Mouse (Mus musculus): Measurements from ENCODE around the gene Fam213b. TPM values are rescaled to one million over a fixed set of nuclear protein-coding genes. Genes with fewer than 3 reads are reported as not detected.

Fam213b gene
- total and polyA plus RNA-seq, 2 experiments: 14.8 to 35.3 TPM

- Histone ChIP-seq H3K36me3 (ENCODE audit: control insufficient read depth, insufficient read depth, low read length) (no peaks in the 10 kb centered on the region), H3K79me2 (ENCODE audit: control insufficient read depth, insufficient read depth, low read length) (no peaks in the 10 kb centered on the region), H3K27ac (replicated peaks; ENCODE audit: insufficient read depth, low read depth, low read length) (no peak overlapping the region), H3K27me3 (ENCODE audit: control insufficient read depth, insufficient read depth, low read length) (peaks cover 7% of the 10 kb centered on the region; the same call in 1 of the 2 replicates), H3K4me1 (ENCODE audit: control insufficient read depth, insufficient read depth, low read length) (no peaks in the 10 kb centered on the region), H3K4me3 (ENCODE audit: insufficient read depth, low read depth, low read length) (no peak overlapping the region), H3K9ac (ENCODE audit: low read depth, low read length) (no peak overlapping the region)
- 79% methylated on average over 4 of the region's 4 CpGs for WGBS
- TF ChIP-seq CTCF (IDR thresholded peaks at IDR 0.05; ENCODE audit: low read depth, low read length) (no peak), POLR2A (IDR thresholded peaks at IDR 0.05; ENCODE audit: extremely low read depth, insufficient read depth, low read length) (no peak)
- no peak for DNase-seq (ENCODE audit: extremely low read depth, low read depth, low spot score)
These were observed 28.2 kb downstream of the Fam213b start for GRCm38 (mm10) chr4:154870721-154871120.

DNA sequence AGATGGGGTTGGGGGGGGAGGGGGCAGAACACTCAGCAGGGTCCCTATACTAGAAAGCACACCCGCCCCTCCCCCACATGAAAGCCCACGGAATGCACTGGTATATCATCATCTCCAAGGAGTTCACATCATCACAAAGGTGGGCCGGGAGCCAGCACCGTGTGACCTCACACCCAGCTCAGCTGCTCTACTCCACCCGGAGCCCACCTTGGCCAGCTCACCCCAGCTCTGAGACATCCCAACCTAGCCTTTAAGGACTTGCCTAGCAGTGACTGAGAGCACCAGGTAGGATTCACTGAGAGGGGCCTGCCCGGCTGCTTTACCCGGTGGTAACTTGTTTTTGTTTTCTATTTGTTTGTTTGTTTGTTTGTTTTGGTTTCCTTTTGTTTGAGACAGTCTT lies 29.5 kb downstream of the Fam213b start, which contains the start of gene Mmel1:
Gene Mmel1 (plus strand): TSS at position 146 of the 400 bp plus-strand sequence.
- TF ChIP-seq CTCF (IDR thresholded peaks at IDR 0.05; ENCODE audit: low read depth, low read length) (no peak), POLR2A (IDR thresholded peaks at IDR 0.05; ENCODE audit: extremely low read depth, insufficient read depth, low read length) (no peak)
- H3K36me3 ChIP-seq (ENCODE audit: control insufficient read depth, insufficient read depth, low read length): no peaks in the 10 kb centered on the region

DNA sequence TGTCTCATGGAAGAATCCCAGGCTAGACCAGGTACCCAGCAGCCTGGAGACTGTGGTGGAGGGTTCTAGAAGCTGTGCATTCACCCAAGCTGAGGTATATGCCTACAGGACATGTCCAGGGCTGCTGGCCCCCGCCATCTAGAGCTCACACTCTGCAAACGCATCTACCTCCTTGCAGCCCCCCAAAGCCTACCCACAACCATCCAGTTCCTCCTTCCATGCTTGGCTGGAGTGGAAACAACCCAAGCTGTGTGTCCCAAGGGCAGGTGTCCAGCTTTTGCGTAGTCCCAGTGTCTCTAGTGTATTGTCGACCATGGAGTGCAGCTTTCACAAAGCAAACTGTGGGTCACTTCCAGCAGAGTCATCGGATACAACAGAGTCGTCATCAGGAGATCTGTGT lies 31.7 kb downstream of the Fam213b start:
- 79% methylated on average over 6 of the region's 6 CpGs for WGBS
- TF ChIP-seq POLR2A (IDR thresholded peaks at IDR 0.05; ENCODE audit: extremely low read depth, insufficient read depth, low read length) (no peak), CTCF (IDR thresholded peaks at IDR 0.05; ENCODE audit: low read depth, low read length) (no peak)
- Histone ChIP-seq H3K4me3 (ENCODE audit: insufficient read depth, low read depth, low read length) (no peak overlapping the region), H3K27ac (replicated peaks; ENCODE audit: insufficient read depth, low read depth, low read length) (no peak overlapping the region), H3K9ac (ENCODE audit: low read depth, low read length) (no peak overlapping the region), H3K27me3 (ENCODE audit: control insufficient read depth, insufficient read depth, low read length) (peaks cover 7% of the 10 kb centered on the region; the same call in 1 of the 2 replicates), H3K4me1 (ENCODE audit: control insufficient read depth, insufficient read depth, low read length) (peaks cover 2% of the 10 kb centered on the region), H3K36me3 (ENCODE audit: control insufficient read depth, insufficient read depth, low read length) (no peaks in the 10 kb centered on the region), H3K79me2 (ENCODE audit: control insufficient read depth, insufficient read depth, low read length) (no peaks in the 10 kb centered on the region)
- no peak for DNase-seq (ENCODE audit: extremely low read depth, low read depth, low spot score)

More for the DNA sequence above, 29.5 kb downstream of the Fam213b start, which contains the start of gene Mmel1:
- no peak within 1 kb of the TSS for H3K4me3 ChIP-seq (ENCODE audit: insufficient read depth, low read depth, low read length)
- no peak within 1 kb of the TSS for H3K9ac ChIP-seq (ENCODE audit: low read depth, low read length)
- WGBS: 84% methylated on average over 7 of the region's 7 CpGs
- no peaks in the 10 kb centered on the region; the same call in 1 of the 2 replicates for H3K4me1 ChIP-seq (ENCODE audit: control insufficient read depth, insufficient read depth, low read length)
- DNase-seq (ENCODE audit: extremely low read depth, low read depth, low spot score): no peak
- no peak within 1 kb of the TSS for H3K27ac ChIP-seq (replicated peaks; ENCODE audit: insufficient read depth, low read depth, low read length)
- H3K79me2 ChIP-seq (ENCODE audit: control insufficient read depth, insufficient read depth, low read length): no peaks in the 10 kb centered on the region
- H3K27me3 ChIP-seq (ENCODE audit: control insufficient read depth, insufficient read depth, low read length): peaks cover 7% of the 10 kb centered on the region; the same call in 1 of the 2 replicates

DNA sequence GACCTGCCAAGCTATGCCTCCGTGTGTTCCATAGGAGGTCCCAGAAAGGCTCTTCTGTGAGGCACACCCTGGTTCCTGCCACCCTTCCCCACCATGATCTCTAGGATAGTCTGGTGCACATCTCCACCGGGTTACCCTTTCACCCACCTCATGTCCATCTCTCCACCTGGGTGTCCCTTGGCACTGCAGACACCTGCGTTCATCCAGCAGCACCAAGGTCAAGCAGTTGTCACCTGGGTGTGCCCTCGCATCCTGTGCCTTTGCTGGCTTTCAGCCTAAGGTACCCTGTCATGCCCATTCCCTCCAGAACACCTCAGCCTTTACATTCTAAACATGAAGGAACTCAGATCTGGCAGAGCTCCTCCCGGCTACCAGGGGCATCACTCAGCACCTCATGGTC lies 32.5 kb downstream of the Fam213b start:
- TF ChIP-seq CTCF (IDR thresholded peaks at IDR 0.05; ENCODE audit: low read depth, low read length) (no peak), POLR2A (IDR thresholded peaks at IDR 0.05; ENCODE audit: extremely low read depth, insufficient read depth, low read length) (no peak)
- no peaks in the 10 kb centered on the region for H3K36me3 ChIP-seq (ENCODE audit: control insufficient read depth, insufficient read depth, low read length)
- no peaks in the 10 kb centered on the region for H3K27me3 ChIP-seq (ENCODE audit: control insufficient read depth, insufficient read depth, low read length)
- H3K79me2 ChIP-seq (ENCODE audit: control insufficient read depth, insufficient read depth, low read length): no peaks in the 10 kb centered on the region
- no peak overlapping the region for H3K4me3 ChIP-seq (ENCODE audit: insufficient read depth, low read depth, low read length)
- no peak overlapping the region for H3K27ac ChIP-seq (replicated peaks; ENCODE audit: insufficient read depth, low read depth, low read length)
- DNase-seq (ENCODE audit: extremely low read depth, low read depth, low spot score): no peak
- H3K9ac ChIP-seq (ENCODE audit: low read depth, low read length): no peak overlapping the region
- peaks cover 2% of the 10 kb centered on the region for H3K4me1 ChIP-seq (ENCODE audit: control insufficient read depth, insufficient read depth, low read length)
- 80% methylated on average over 5 of the region's 5 CpGs for WGBS

GRCm38 (mm10) chr4:154864961-154865760 lies 33.8 kb downstream of the Fam213b start:
- no peak for DNase-seq (ENCODE audit: extremely low read depth, low read depth, low spot score)
- no peaks in the 10 kb centered on the region for H3K36me3 ChIP-seq (ENCODE audit: control insufficient read depth, insufficient read depth, low read length)
- no peaks in the 10 kb centered on the region for H3K79me2 ChIP-seq (ENCODE audit: control insufficient read depth, insufficient read depth, low read length)
- 87% methylated on average over 18 of the region's 18 CpGs for WGBS
- no peak overlapping the region for H3K4me3 ChIP-seq (ENCODE audit: insufficient read depth, low read depth, low read length)
- no peak overlapping the region for H3K9ac ChIP-seq (ENCODE audit: low read depth, low read length)
- peaks cover 2% of the 10 kb centered on the region for H3K4me1 ChIP-seq (ENCODE audit: control insufficient read depth, insufficient read depth, low read length)
- H3K27ac ChIP-seq (replicated peaks; ENCODE audit: insufficient read depth, low read depth, low read length): no peak overlapping the region
- no peaks in the 10 kb centered on the region for H3K27me3 ChIP-seq (ENCODE audit: control insufficient read depth, insufficient read depth, low read length)
- TF ChIP-seq CTCF (IDR thresholded peaks at IDR 0.05; ENCODE audit: low read depth, low read length): no peak
- no peak for TF ChIP-seq POLR2A (IDR thresholded peaks at IDR 0.05; ENCODE audit: extremely low read depth, insufficient read depth, low read length)

GRCm38 (mm10) chr4:154864271-154864771 lies 34.6 kb downstream of the Fam213b start:
- H3K4me1 ChIP-seq (ENCODE audit: control insufficient read depth, insufficient read depth, low read length): peaks cover 2% of the 10 kb centered on the region
- H3K27me3 ChIP-seq (ENCODE audit: control insufficient read depth, insufficient read depth, low read length): no peaks in the 10 kb centered on the region
- H3K9ac ChIP-seq (ENCODE audit: low read depth, low read length): peak overlapping the region; percentile 55
- H3K79me2 ChIP-seq (ENCODE audit: control insufficient read depth, insufficient read depth, low read length): no peaks in the 10 kb centered on the region
- TF ChIP-seq CTCF (IDR thresholded peaks at IDR 0.05; ENCODE audit: low read depth, low read length) (peak; percentile 67), POLR2A (IDR thresholded peaks at IDR 0.05; ENCODE audit: extremely low read depth, insufficient read depth, low read length) (no peak)
- H3K36me3 ChIP-seq (ENCODE audit: control insufficient read depth, insufficient read depth, low read length): no peaks in the 10 kb centered on the region
- peak; percentile 73 for DNase-seq (ENCODE audit: extremely low read depth, low read depth, low spot score)
- WGBS: under 1% methylated on average over 18 of the region's 18 CpGs
- H3K27ac ChIP-seq (replicated peaks; ENCODE audit: insufficient read depth, low read depth, low read length): no peak overlapping the region
- peak overlapping the region; percentile 45 for H3K4me3 ChIP-seq (ENCODE audit: insufficient read depth, low read depth, low read length)

Measured in liver, adult 2 months (tissue).